Mouse (Mus musculus): ENCODE data around the gene Rtn1.

GRCm38 (mm10) chr12:72234151-72234550, 174.7 kb downstream of the Rtn1 start:
- TF ChIP-seq CTCF (IDR thresholded peaks at IDR 0.05; ENCODE audit: extremely low read depth, insufficient read length, insufficient replicate concordance, low read depth, low read length) (no peak), POLR2A (IDR thresholded peaks at IDR 0.05; ENCODE audit: low read depth, low read length) (no peak)

Data from small intestine, adult 2 months (tissue).